Mouse (Mus musculus): ENCODE results near the gene Lmna.

Lmna gene

GRCm38 (mm10) chr3:88539397-88539796 is 29.6 kb upstream of the Lmna start:
- no peak for DNase-seq (ENCODE audit: low spot score in 2 of 2)

DNA sequence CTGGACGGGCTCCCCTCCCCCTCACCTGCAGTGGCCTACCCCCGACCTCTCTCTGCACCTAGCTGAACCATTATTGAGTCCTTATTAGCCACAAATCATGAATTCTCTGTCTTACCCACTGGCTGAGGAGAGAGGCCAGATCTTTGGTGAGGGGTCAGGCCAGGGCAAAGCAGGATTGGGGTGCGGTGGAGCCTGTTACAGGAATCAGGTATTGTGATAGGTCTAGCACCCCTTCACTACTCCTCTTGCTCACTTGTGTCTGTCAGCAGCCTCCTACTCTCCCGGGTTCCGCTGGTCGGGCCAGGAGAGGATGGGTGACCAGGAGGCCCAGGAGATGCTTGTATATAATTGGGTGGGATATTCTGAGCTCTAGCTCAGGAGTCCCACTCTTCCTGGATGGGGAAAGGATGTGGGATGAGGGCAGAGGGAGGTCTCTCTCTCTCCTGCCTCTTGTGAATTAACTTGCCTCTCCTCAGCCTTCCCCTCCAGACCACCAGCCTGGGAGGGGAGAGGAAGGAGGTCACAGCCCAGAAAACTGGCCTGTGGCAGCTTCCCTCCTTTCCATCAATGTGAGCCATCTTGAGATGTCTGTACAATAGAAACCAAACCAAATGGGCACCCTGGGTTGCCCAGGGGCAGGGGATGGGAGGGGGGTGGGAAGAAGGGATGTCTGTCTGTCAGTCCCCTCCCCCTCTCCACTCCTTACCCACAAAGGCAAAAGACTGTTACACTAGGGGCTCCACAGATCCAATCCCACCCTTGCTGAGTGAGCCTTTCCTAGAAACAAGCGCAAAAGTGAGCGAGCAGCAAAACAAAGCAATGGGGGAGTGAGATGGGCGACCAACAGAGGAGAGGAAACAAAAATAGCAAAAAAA is 28.8 kb upstream of the Lmna start:
- DNase-seq (ENCODE audit: low spot score in 2 of 2), result no peak

- no peak for DNase-seq (ENCODE audit: low spot score in 2 of 2)
These were observed 27.4 kb upstream of the Lmna start for GRCm38 (mm10) chr3:88537146-88537545.

- DNase-seq (ENCODE audit: low spot score in 2 of 2), result peak in 1 of 2 experiments; percentile 61
These were observed 26.6 kb upstream of the Lmna start for GRCm38 (mm10) chr3:88536103-88536930.

DNA sequence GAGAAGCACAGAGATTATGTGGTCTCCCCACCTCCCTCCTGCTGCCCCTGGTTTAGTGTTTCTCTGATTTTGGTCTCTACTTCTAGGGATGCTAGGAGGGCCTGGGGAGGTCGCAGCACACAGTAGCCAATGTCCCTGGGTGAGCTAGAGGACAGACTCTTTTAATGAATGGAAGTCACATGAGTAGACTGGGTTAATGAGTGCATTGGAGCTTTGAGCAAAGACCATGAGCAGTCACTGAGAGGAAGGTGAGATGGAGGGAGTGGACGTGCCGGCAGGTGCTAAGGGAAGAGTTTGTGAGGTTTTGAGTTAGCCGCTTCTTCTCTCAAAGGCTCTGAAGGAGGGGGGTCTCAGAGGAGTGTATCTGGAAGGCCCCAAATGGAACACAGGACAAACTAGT is 25.8 kb upstream of the Lmna start:
- DNase-seq (ENCODE audit: low spot score in 2 of 2), result no peak

- DNase-seq (ENCODE audit: low spot score in 2 of 2), result no peak
These were observed 25.2 kb upstream of the Lmna start for GRCm38 (mm10) chr3:88535005-88535404.

- DNase-seq (ENCODE audit: low spot score in 2 of 2), result no peak
These were observed 23.9 kb upstream of the Lmna start for GRCm38 (mm10) chr3:88533706-88534105.

GRCm38 (mm10) chr3:88532689-88533511 is 23.1 kb upstream of the Lmna start:
- DNase-seq (ENCODE audit: low spot score in 2 of 2), result peak in 1 of 2 experiments; percentile 43

DNA sequence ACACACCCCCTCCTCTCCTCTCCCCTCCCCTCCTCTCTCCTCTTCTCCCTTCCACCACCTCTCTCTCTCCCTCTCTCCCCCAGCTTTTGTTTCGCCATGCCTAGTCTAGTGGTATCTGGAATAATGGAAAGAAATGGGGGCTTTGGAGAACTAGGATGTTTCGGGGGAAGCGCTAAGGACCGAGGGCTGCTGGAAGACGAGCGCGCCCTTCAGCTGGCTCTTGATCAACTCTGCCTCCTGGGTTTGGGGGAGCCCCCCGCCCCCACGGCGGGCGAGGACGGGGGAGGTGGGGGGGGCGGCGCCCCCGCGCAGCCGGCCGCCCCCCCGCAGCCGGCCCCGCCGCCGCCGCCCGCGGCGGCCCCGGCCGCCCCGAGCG is 22.5 kb upstream of the Lmna start, which contains the start of gene Mex3a:
TSS of gene Mex3a (plus strand) at position 97 of the 376 bp plus-strand sequence.
- DNase-seq (ENCODE audit: low spot score in 2 of 2), result no peak

GRCm38 (mm10) chr3:88531348-88532298 is 21.9 kb upstream of the Lmna start:
- DNase-seq (ENCODE audit: low spot score in 2 of 2), result peak; percentile 86 to 93

- DNase-seq (ENCODE audit: low spot score in 2 of 2), result no peak
These were observed 20.5 kb upstream of the Lmna start for GRCm38 (mm10) chr3:88530082-88530864.

DNA sequence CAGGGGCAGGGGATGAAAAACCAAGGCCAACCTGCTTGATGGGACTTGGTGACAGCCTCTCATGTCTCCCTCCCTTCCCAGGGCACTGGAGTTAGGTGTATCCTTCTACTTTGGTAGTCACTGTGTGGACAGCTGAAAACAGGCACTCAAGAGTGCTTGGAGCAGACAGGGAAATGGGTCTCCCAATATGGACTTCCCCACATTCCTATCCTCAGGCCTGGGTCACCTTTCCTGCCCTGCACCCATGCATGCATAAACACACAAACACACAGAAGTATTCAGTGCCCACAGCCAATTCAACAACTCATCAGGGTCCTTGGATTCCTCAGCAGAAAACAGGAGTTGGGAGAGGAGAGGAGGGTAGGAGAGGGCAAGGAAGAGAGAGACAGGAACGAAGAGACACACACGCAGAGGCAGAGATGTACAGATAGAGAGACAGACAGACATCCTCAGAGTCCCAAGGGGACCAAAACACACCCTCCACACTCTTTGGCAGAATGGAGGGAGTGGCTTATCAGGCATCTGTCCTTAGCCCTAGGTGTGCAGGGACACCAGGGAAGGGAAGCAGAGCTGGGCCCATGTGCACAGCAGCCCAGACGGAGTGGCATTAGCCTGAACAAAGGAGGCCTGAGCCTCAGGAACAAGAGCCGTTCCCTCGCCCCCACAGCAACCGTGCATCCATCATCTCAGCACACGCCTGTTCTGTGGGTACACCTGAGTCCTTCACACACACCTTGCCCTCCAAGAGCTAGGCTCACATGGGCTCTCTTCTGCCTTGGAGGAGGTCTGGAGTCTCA is 19.6 kb upstream of the Lmna start:
- DNase-seq (ENCODE audit: low spot score in 2 of 2), result no peak

DNA sequence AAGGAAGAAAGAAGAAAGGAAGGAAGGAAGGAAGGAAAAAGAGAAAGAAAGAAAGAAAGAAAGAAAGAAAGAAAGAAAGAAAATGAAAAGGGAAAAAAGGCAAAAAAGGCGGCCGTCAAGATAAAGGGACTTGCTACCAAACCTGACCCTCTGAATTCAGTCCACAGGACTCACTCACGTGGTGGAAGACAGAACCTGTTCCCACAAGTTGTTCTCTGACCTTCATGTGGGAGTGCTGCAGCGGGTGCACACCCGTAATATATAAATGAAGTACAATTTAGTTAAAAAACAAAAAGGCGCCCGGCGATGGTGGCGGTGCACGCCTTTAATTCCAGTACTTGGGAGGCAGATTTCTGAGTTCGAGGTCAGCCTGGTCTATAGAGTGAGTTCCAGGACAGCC is 18.9 kb upstream of the Lmna start:
- DNase-seq (ENCODE audit: low spot score in 2 of 2), result no peak

GRCm38 (mm10) chr3:88527565-88527964 is 17.8 kb upstream of the Lmna start:
- DNase-seq (ENCODE audit: low spot score in 2 of 2), result no peak

DNA sequence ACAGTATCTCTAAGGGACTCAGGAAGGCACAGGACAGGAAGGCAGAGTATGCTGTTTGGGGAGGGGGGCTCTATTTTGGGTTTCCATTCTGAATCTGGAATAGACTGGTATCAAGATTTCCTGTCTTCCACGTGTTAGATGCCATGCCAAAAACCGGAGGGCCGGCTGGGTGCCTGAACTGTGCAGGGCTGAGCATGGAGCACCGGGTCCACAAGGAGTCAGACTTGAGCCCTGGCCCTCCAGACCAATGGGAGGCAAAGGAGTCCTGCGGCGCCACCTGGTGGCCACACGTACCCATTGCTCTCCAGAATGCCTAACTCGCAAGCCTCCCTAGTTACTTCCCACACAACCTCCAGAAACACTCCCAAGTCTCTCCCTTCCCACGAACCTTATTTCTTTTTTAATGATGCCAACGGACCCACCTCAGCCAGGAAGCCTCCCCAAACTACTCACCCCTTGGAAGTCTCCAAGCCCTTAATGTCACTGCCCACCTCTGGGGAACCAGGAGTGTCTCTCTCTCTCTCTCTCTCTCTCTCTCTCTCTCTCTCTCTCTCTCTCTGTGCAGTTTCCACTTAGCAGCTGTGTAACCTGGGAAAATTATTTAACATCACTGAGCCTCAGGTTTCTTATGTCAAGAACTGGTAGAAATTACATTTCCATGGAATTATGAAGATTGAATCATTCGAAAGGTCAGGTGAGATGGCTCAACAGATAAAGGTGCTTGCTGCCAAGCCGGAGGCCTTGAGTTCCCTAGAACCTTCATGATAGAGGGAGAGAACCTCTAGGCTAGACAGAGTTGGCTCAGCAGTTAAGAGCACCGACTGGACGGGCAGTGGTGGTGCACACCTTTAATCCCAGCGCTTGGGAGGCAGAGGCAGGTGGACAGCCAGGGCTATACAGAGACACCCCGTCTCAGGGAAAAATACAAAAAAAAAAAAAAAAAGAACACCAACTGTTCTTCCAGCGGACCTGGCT is 16.7 kb upstream of the Lmna start:
- peak; percentile 71 to 84 for DNase-seq (ENCODE audit: low spot score in 2 of 2)

- DNase-seq (ENCODE audit: low spot score in 2 of 2), result no peak
These were observed 15.3 kb upstream of the Lmna start for GRCm38 (mm10) chr3:88525021-88525420.

GRCm38 (mm10) chr3:88523027-88523426 is 13.3 kb upstream of the Lmna start:
- no peak for DNase-seq (ENCODE audit: low spot score in 2 of 2)
